Mouse (Mus musculus) kidney, adult 10 weeks (tissue): ENCODE results near the gene BC024063. TPM values are rescaled to one million over a fixed set of nuclear protein-coding genes. Genes with fewer than 3 reads are reported as not detected.

ENCODE experiments used
- polyA plus RNA-seq: library from polyadenylated mRNA; stranded (reverse); fragments of 350-450 nt; fragmentation: Illumina TruSeq; extraction: RNeasy Lipid Tissue Mini Kit (QIAGEN cat#74804); gene quantifications from one replicate; pipeline ENCODE4 v1.2.3, GENCODE M21; 2014; ENCODE audit warnings: low read depth, low replicate concordance

BC024063 gene
- 4.5 TPM for polyA plus RNA-seq

DNA sequence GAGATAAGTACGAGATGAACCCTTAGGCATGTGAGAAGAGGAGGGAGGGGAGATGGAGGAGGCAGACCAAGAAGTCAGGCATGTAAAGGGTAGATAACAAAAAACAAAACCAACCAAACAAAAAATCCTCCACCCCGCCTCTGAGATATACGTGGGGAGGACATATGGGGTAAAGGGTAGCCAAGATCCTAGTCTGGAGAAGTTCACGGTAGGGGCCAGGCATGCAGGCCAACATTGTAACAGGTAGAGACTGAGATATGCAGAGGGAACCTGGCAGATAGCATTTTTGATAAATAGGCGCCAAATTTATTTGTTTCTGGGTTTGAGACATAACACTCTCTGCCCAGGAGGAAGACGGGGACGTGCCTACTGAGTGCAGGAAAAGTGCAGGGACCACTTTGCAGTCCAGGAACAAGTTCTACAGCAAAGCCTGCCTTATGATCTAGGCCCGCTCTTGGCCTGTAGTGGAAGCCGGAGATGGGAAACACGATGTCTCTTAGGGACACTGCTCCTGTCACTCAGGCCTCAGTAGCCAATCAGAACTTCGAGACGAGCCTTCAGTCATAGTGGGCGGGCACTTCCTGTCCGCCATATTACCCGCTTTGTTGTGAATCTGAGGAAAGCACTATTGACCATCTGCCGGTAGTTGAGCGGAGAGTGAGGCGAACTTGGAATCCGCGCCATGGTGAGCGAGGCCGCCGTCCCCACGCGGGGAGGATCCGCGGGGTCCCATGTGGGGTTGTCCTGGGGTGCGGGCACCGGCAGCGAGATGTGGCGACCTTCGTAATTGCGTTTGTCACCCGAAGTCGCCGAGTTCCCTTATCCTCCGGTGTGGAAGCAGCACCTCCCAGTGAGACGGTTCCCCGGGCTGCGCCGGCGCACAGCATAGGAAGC lies at the start of gene BC024063:
BC024063 (plus strand) TSS at position 626 of the 894 bp plus-strand sequence.

DNA sequence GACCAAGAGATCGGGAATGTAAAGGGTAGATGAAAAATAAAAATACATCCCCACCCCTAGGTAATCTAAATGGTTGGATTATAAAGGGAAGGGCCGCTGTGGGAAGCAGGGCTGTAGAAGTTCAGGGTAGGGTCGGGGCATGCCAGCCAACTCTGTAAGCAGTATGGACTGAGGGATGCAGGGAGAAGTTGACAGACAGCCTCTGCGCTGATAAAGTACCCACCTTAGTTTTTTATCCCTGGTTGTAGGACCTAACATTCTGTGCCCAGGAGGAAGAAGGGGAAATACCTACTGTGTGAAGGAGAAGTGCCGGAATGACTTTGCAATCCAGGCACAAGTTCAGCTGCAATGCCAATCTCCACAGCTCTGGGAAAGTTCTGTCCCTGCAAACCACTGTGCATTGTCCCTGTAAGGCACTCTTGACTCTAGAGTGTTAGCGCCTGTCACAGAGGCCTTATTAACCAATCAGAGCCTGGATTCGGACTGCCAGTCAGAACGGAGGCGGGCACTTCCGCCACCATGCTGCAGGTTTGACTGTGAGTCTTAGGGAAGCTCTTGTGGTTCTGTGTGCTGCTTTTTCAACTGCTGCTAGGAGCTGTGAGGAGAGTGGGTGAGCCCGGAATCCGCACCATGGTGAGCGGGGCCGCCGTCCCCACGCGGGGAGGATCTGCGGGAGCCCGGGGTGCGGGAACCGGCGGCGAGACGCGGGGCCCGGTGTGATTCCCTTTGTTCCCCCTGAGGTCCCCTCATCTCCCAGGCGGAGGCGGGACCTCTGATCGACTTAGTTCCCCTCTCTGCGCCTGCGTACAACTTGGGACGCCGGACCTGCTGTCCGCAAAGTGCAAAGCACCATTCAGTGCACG lies 35.3 kb upstream of the BC024063 start, which contains the start of gene Zfp873:
Zfp873 (plus strand) TSS at position 527 of the 863 bp plus-strand sequence.

DNA sequence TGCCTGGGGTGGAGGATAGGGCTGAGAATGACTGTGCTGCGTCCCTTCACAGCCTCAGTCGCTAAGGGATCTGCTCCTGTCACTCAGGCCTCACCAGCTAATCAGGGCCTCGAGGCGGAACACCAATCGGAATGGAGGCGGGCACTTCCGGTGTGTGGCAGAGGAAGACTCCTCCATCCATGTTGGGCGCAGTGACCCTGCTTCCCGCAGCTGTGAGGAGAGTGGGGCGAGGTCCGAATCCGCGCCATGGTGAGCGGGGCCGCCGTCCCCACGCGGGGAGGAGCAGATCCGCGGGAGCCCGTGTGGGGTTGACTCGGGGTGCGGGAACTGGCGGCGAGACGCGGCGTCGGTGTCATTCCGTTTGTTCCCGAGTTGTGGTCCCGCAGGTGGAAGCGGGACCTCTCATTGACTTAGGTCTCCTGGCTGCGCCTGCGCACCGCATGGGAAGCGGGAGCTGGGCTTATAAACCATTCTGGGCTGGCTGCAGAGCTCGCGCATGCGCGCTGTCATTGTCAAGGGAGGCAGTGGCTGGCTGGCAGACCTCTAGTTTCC lies 44.8 kb downstream of the BC024063 start, which contains the start of gene AU041133:
AU041133 (plus strand) TSS at position 164 of the 552 bp plus-strand sequence.

Other genes with a start within 250 kb of the BC024063 start
- 9.0 TPM for gene Gm32687, start 219.4 kb upstream of the BC024063 start, polyA plus RNA-seq
- gene Zfp781, start 152.9 kb upstream of the BC024063 start, polyA plus RNA-seq = 4.0 TPM
- 11.1 TPM for gene Zfp873, start 35.2 kb upstream of the BC024063 start, polyA plus RNA-seq
- gene AU041133, start 44.7 kb downstream of the BC024063 start, polyA plus RNA-seq = 14.6 TPM
- gene Zfp938, start 157.9 kb downstream of the BC024063 start, polyA plus RNA-seq = 30.1 TPM
- gene 4932415D10Rik, start 233.2 kb downstream of the BC024063 start, polyA plus RNA-seq = 0.04 TPM